Mouse (Mus musculus) intestine, embryonic 14.5 days (tissue): ENCODE measurements at regions not wholly inside any gene's neighbourhood (a gene's known extent, or its start where the extent isn't known, plus 50 kb on each side); places are given as distances from the start of the nearest gene placed in this dataset.

Experiments
- ATAC-seq: fragments of 200-750 bp; cut with Nextera tagmentation; replicated peaks from 2 replicates; pipeline ENCODE4 v1.8.0; 2017; ENCODE audit warnings: low read depth, moderate number of reproducible peaks, moderate TSS enrichment, moderate library complexity; ENCODE audit not compliant: low FRiP score, low TSS enrichment
- DNase-seq: peaks from one replicate; pipeline ENCODE4 v3.0.0-alpha.2; 2018; ENCODE audit warnings: low spot score
- H3K27ac ChIP-seq: fragments of 300-500 bp; sonication (generic); 2 replicates; pipeline ENCODE4 v1.5.1; 2014; ENCODE audit warnings: low read depth, mild to moderate bottlenecking, control low read depth
- H3K27me3 ChIP-seq: fragments of 300-500 bp; sonication (generic); replicated peaks from 2 replicates; pipeline ENCODE4 v1.6.1; 2014; ENCODE audit warnings: low read length, control low read depth; ENCODE audit not compliant: control insufficient read depth, insufficient read depth
- H3K36me3 ChIP-seq: fragments of 300-500 bp; sonication (generic); 2 replicates; pipeline ENCODE4 v1.6.1; 2014; ENCODE audit warnings: low read length, control low read depth; ENCODE audit not compliant: control insufficient read depth, insufficient read depth
- H3K4me1 ChIP-seq: fragments of 300-500 bp; sonication (generic); replicated peaks from 2 replicates; pipeline ENCODE4 v1.6.1; 2014; ENCODE audit warnings: low read length, control low read depth, mixed read lengths; ENCODE audit not compliant: control insufficient read depth, insufficient read depth
- H3K4me2 ChIP-seq: fragments of 300-500 bp; sonication (generic); 2 replicates; pipeline ENCODE4 v1.6.1; 2014; ENCODE audit warnings: low read length
- H3K4me3 ChIP-seq: fragments of 300-500 bp; sonication (generic); 2 replicates; pipeline ENCODE4 v1.5.1; 2014; ENCODE audit warnings: low read depth, low read length, control low read depth, mixed read lengths
- H3K9ac ChIP-seq: fragments of 300-500 bp; sonication (generic); 2 replicates; pipeline ENCODE4 v1.6.1; 2014; ENCODE audit warnings: mild to moderate bottlenecking, low read length
- H3K9me3 ChIP-seq: fragments of 300-500 bp; sonication (generic); 2 replicates; pipeline ENCODE4 v1.6.1; 2016; ENCODE audit warnings: low read length, control low read depth; ENCODE audit not compliant: control insufficient read depth
- WGBS: fragments of 180-500 bp; shearing (Covaris S2); extraction: QIAGEN DNeasy Blood & Tissue Kit; methylation state at CpG from one replicate; pipeline ENCODE4 v1.1.7; 2014; 5-methylcytosine and 5-hydroxymethylcytosine counted together

DNA sequence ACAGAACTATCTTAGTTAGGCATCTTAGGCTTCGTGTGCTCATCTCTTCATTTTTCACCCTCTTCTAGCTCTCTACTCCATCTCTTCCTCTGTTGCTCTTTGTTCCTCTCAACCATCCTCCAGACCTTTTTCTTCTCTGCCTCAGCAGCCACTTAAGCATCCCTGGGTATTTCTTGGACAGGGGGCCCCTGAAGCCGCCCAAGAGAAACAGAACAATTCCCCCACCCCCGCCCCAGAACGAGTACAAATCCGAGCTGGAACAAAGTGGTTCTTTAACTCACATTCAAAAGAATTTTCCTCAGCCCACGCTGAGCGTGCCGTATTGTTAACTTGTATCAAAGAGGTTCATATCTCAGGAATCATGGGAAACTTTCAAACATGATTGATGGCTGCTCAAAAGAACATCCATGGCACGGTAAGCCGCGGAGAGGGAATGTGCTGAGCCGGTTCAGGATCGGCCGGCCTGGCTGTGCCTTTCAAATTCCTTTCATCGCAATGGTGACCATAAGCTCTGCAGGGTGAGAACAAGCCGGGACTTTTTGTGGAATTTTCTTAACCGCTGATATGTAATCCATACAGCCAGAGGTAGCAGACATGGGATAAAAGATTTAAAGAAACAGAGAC lies 181.9 kb upstream of the Noct start:
- ATAC-seq (no peak), DNase-seq (no peak)
- Histone ChIP-seq H3K27ac (no peak overlapping the region), H3K36me3 (no peaks in the 10 kb centered on the region), H3K4me2 (no peak overlapping the region), H3K9me3 (no peaks in the 10 kb centered on the region), H3K4me3 (no peak overlapping the region), H3K9ac (no peak overlapping the region), H3K27me3 (no peaks in the 10 kb centered on the region), H3K4me1 (no peaks in the 10 kb centered on the region)
- WGBS: 64% methylated on average over 17 of the region's 17 CpGs

DNA sequence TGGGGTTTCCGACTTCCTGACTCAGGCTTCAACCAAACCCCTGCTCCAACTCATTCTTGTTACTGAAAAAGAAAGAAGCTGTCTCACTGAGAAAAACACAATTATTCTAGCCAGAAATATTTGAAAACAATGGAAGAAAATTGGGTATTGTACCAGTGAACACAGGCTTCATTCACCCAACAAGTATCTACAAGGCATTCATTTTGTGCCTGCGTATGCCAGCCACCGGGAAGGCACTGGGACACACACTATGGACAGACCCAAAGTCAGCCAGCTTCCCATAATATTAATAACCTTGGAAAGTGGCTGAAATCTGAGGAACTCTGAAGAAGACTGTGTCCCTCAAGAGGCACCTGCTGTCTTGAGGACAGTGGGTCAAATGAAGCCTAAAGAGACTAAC lies 175.5 kb upstream of the Noct start:
- WGBS: 93% methylated on average over 3 of the region's 3 CpGs
- Histone ChIP-seq H3K27me3 (no peaks in the 10 kb centered on the region), H3K9me3 (no peaks in the 10 kb centered on the region), H3K27ac (no peak overlapping the region), H3K9ac (no peak overlapping the region), H3K4me2 (no peak overlapping the region), H3K36me3 (no peaks in the 10 kb centered on the region), H3K4me3 (no peak overlapping the region), H3K4me1 (no peaks in the 10 kb centered on the region)
- no peak for DNase-seq
- no peak for ATAC-seq

- Histone ChIP-seq H3K36me3 (no peaks in the 10 kb centered on the region), H3K4me2 (no peak overlapping the region), H3K9me3 (no peaks in the 10 kb centered on the region), H3K27me3 (no peaks in the 10 kb centered on the region), H3K9ac (no peak overlapping the region), H3K4me3 (no peak overlapping the region), H3K4me1 (no peaks in the 10 kb centered on the region), H3K27ac (no peak overlapping the region)
- no peak for ATAC-seq
- DNase-seq: no peak
- WGBS: 97% methylated on average over 1 of the region's 1 CpGs
Observed at GRCm38 (mm10) chr3:51050156-51050555, 174.1 kb upstream of the Noct start.

DNA sequence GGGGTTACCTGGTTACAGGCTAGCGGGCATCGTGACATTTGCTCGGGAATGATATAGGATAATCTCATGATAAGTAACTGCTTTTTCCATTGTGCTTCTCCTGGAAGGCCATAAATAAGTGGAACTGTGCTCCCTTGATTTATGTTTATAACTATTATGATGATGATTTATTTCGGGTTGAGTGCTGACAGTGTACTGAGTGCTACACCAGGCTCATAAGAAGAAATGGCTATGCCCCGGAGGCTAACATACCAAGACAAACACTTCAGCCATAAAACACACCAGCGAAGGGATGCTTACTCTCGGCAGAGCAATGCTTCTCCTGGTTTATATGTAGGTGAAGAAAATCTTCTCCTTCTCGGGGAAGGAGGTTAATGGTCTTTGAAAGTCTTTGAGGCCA lies 169.2 kb upstream of the Noct start:
- DNase-seq: no peak
- no peak for ATAC-seq
- no peaks in the 10 kb centered on the region for H3K36me3 ChIP-seq
- H3K9me3 ChIP-seq: 0 out of 2 replicates have a peak, but pooled peaks cover 4% of the 10 kb centered on the region
- no peaks in the 10 kb centered on the region for H3K4me1 ChIP-seq
- no peak overlapping the region for H3K27ac ChIP-seq
- H3K9ac ChIP-seq: no peak overlapping the region
- no peaks in the 10 kb centered on the region for H3K27me3 ChIP-seq
- WGBS: 44% methylated on average over 8 of the region's 8 CpGs
- H3K4me3 ChIP-seq: no peak overlapping the region
- no peak overlapping the region for H3K4me2 ChIP-seq

GRCm38 (mm10) chr3:51064201-51064600 lies 160.0 kb upstream of the Noct start:
- ATAC-seq (no peak), DNase-seq (no peak)
- Histone ChIP-seq H3K27ac (no peak overlapping the region), H3K27me3 (no peaks in the 10 kb centered on the region), H3K36me3 (no peaks in the 10 kb centered on the region), H3K4me2 (no peak overlapping the region), H3K9ac (no peak overlapping the region), H3K4me1 (peaks cover 12% of the 10 kb centered on the region; the same call in 1 of the 2 replicates), H3K9me3 (no peaks in the 10 kb centered on the region), H3K4me3 (no peak overlapping the region)
- WGBS: 35% methylated on average over 4 of the region's 4 CpGs

DNA sequence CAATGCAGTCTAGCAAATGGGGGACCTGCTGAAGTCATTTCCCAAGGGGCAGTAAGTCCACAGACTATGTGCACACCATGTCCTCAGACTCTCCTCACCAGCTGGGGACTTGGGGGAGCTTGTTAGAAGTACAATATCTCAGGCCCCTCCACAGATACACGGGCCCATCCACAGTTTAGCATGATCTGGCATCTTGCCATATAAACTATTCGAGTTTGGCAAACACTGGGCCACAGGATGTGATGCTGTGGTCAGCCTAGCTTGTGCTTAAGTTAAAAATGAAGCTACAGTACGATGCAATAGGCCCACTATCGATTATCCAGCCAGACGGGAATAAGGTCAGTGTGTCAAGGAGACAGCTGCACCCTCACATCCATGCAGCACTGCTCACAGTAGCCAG lies 157.9 kb upstream of the Noct start:
- H3K27ac ChIP-seq: no peak overlapping the region
- DNase-seq (no peak), ATAC-seq (no peak)
- H3K4me3 ChIP-seq: no peak overlapping the region
- no peaks in the 10 kb centered on the region for H3K27me3 ChIP-seq
- H3K9me3 ChIP-seq: no peaks in the 10 kb centered on the region
- peaks cover 12% of the 10 kb centered on the region; the same call in 1 of the 2 replicates for H3K4me1 ChIP-seq
- H3K36me3 ChIP-seq: no peaks in the 10 kb centered on the region
- H3K4me2 ChIP-seq: no peak overlapping the region
- WGBS: 30% methylated on average over 5 of the region's 5 CpGs
- H3K9ac ChIP-seq: no peak overlapping the region

GRCm38 (mm10) chr3:51072417-51072816 lies 151.8 kb upstream of the Noct start:
- Histone ChIP-seq H3K27ac (no peak overlapping the region), H3K4me3 (no peak overlapping the region), H3K36me3 (no peaks in the 10 kb centered on the region), H3K9me3 (no peaks in the 10 kb centered on the region), H3K27me3 (no peaks in the 10 kb centered on the region), H3K9ac (no peak overlapping the region), H3K4me1 (peaks cover 14% of the 10 kb centered on the region; the same call in 1 of the 2 replicates), H3K4me2 (no peak overlapping the region)
- DNase-seq (no peak), ATAC-seq (no peak)
- WGBS: 46% methylated on average over 10 of the region's 10 CpGs

- DNase-seq (no peak), ATAC-seq (no peak)
- Histone ChIP-seq H3K9me3 (no peaks in the 10 kb centered on the region), H3K27ac (peak overlapping the region; percentile 83; the same call in 1 of the 2 replicates), H3K27me3 (no peaks in the 10 kb centered on the region), H3K36me3 (no peaks in the 10 kb centered on the region), H3K4me2 (no peak overlapping the region), H3K4me1 (peaks cover 14% of the 10 kb centered on the region; the same call in 1 of the 2 replicates), H3K4me3 (no peak overlapping the region), H3K9ac (no peak overlapping the region)
- 79% methylated on average over 15 of the region's 15 CpGs for WGBS
Observed at GRCm38 (mm10) chr3:51073003-51073679, 151.1 kb upstream of the Noct start.
